Mouse (Mus musculus): Measurements from ENCODE around the gene Pde1a.

DNA sequence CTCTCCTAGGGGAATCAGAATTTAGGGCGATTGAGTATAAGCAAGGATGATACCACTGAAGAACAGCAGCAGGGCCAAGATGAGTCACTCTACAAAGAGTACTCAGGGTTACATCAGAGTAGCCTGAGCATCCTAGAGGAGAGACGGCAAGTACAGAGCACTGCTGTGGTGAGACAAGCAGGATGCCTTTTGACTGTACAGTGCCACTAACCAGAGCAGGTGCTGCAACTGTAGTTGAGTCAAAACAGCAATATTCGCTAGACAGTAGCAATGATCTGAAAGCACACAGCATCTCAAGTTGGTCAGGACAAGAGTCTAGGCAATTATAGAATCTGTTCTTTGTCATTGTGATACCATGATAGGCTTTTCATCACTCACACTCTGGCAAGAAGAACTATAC lies 115.1 kb downstream of the Pde1a start:
- TF ChIP-seq POLR2A (IDR thresholded peaks at IDR 0.05; ENCODE audit: borderline replicate concordance, extremely low read depth, low read depth, low read length) (no peak), CTCF (IDR thresholded peaks at IDR 0.05; ENCODE audit: insufficient read depth, low read length) (no peak)

All from lung, adult 2 months (tissue).